27 mouse cellular contexts compared by ENCODE assay signal in the genomic region with DNA sequence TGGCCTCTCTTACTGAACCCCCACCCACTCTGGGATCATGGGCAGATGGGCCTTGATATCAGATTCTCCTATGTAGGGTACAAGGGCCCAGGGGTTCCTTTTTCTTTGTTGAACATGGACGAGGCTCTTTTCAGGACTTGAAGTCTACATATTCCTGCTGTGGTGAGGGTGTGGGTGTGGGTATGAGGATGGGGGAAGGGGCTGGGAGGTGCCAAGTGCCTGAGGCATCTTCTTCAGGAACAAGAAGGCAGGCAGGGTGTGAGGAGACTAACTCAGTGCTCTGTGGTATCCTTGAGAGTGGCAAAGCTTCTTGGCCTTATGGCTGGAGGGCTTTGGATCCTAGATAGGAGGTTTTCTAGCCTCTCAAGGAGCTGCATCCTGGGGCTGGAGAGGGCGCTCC.
DNase-seq lines count a peak whose midpoint lies in the region; ATAC-seq lines count a peak whose summit lies in the region.
"Had no signal": no experiment of that assay in that cellular context is flagged by ENCODE, and none has a peak within 500 bp of the region (broad histone marks: within the 10 kb centered on the region; RNA-seq: fewer than 3 reads in every experiment).

No protein-coding gene starts in this region.

- H3K4me3 ChIP-seq in heart, embryonic 12.5 days, result no peak overlapping the region
- H3K4me3 ChIP-seq in lung, embryonic 15.5 days, result no peak overlapping the region
- H3K4me3 ChIP-seq in neural tube, embryonic 15.5 days (replicated peaks), result no peak overlapping the region
- H3K4me3 ChIP-seq: erythroblast, embryonic 14.5 days; megakaryocyte, embryonic 14.5 days; midbrain, embryonic 12.5 days had no signal

- ATAC-seq in heart, embryonic 12.5 days (ENCODE audit: insufficient number of reproducible peaks, low FRiP score), result no peak
- ATAC-seq in lung, embryonic 15.5 days (ENCODE audit: borderline replicate concordance, extremely low read depth, low FRiP score, low TSS enrichment), result 0 out of 2 replicates have a peak, but pooled peaks have one; percentile 3
- no peak for ATAC-seq in neural tube, embryonic 15.5 days (ENCODE audit: low FRiP score)
- ATAC-seq: CD4-positive, CD25-positive, alpha-beta regulatory T cell, adult 4 months; forebrain, postnatal 0 days; intestine, postnatal 0 days had no signal

- H3K27ac ChIP-seq in heart, embryonic 12.5 days (ENCODE audit: poor library complexity, severe bottlenecking), result peak overlapping the region; percentile 34; the same call in 1 of the 2 replicates
- H3K27ac ChIP-seq in lung, embryonic 15.5 days, result no peak overlapping the region
- H3K27ac ChIP-seq in neural tube, embryonic 15.5 days (replicated peaks), result no peak overlapping the region
- H3K27ac ChIP-seq: hindbrain, embryonic 14.5 days; liver, embryonic 14.5 days; midbrain, embryonic 12.5 days had no signal

- no peak for DNase-seq in heart, adult 9 months (ENCODE audit: low spot score in 2 of 2)
- no peak for DNase-seq in lung, postnatal 25 days (ENCODE audit: low spot score)
- peak; percentile 71 for DNase-seq in brain, adult 2 months (ENCODE audit: low read depth, low spot score)
- peak; percentile 21 to 53 for DNase-seq in frontal cortex, postnatal 36 days (ENCODE audit: low spot score in 2 of 2)
- DNase-seq: adrenal gland, postnatal 25 days; cerebellum, adult 18-20 months; cerebellum, postnatal 10 days; forebrain, postnatal 0 days; gastrocnemius, postnatal 25 days; heart, adult 11 months; kidney, adult 9 months; kidney, postnatal 10 days; liver; lung, adult 2 months; spleen, adult 18-20 months; thymus, adult 18-20 months; thymus, postnatal 36 days had no signal

- H3K36me3 ChIP-seq in heart, embryonic 12.5 days, result no peaks in the 10 kb centered on the region
- no peaks in the 10 kb centered on the region for H3K36me3 ChIP-seq in lung, embryonic 15.5 days
- no peaks in the 10 kb centered on the region for H3K36me3 ChIP-seq in neural tube, embryonic 15.5 days
- H3K36me3 ChIP-seq: midbrain, embryonic 12.5 days had no signal

- 64% methylated on average over 2 of the region's 2 CpGs for WGBS in heart, embryonic 12.5 days
- WGBS in lung, embryonic 15.5 days, result 78% methylated on average over 2 of the region's 2 CpGs
- WGBS in neural tube, embryonic 15.5 days, result 81% methylated on average over 2 of the region's 2 CpGs

- no peak overlapping the region for H3K4me2 ChIP-seq in heart, embryonic 12.5 days
- no peak overlapping the region for H3K4me2 ChIP-seq in lung, embryonic 15.5 days
- H3K4me2 ChIP-seq in neural tube, embryonic 15.5 days, result no peak overlapping the region
- H3K4me2 ChIP-seq: hindbrain, embryonic 14.5 days; midbrain, embryonic 12.5 days had no signal

- H3K4me1 ChIP-seq in heart, embryonic 12.5 days (replicated peaks), result peaks cover 51% of the 10 kb centered on the region
- H3K4me1 ChIP-seq in lung, embryonic 15.5 days, result peaks cover 20% of the 10 kb centered on the region
- peaks cover 18% of the 10 kb centered on the region for H3K4me1 ChIP-seq in neural tube, embryonic 15.5 days

- H3K9ac ChIP-seq in heart, embryonic 12.5 days, result no peak overlapping the region
- no peak overlapping the region for H3K9ac ChIP-seq in lung, embryonic 15.5 days
- H3K9ac ChIP-seq in neural tube, embryonic 15.5 days (replicated peaks), result no peak overlapping the region
- H3K9ac ChIP-seq: forebrain, postnatal 0 days; hindbrain, embryonic 14.5 days; liver, embryonic 14.5 days; midbrain, embryonic 12.5 days had no signal

- H3K27me3 ChIP-seq in heart, embryonic 12.5 days (replicated peaks), result no peaks in the 10 kb centered on the region
- H3K27me3 ChIP-seq in lung, embryonic 15.5 days, result no peaks in the 10 kb centered on the region
- peaks cover 24% of the 10 kb centered on the region for H3K27me3 ChIP-seq in neural tube, embryonic 15.5 days (replicated peaks)

- no peaks in the 10 kb centered on the region for H3K9me3 ChIP-seq in heart, embryonic 12.5 days (replicated peaks)
- H3K9me3 ChIP-seq in lung, embryonic 15.5 days, result no peaks in the 10 kb centered on the region
- H3K9me3 ChIP-seq in neural tube, embryonic 15.5 days (replicated peaks), result no peaks in the 10 kb centered on the region
- H3K9me3 ChIP-seq: megakaryocyte, embryonic 14.5 days; midbrain, embryonic 12.5 days had no signal

Comparison
In these comparisons a context has a peak if more than half of its experiments do, and no peak if none do; other contexts are left out.
1. DNase-seq: peak in brain, adult 2 months (single experiment) and frontal cortex, postnatal 36 days (2 of 2); none in heart, adult 9 months (0 of 2) and lung, postnatal 25 days (single experiment).